Mouse (Mus musculus) large intestine, adult 2 months (tissue): ENCODE measurements at regions not wholly inside any gene's neighbourhood (a gene's known extent, or its start where the extent isn't known, plus 50 kb on each side); places are given as distances from the start of the nearest gene placed in this dataset.

ENCODE experiments used
- DNase-seq: peaks from one replicate; pipeline ENCODE4 v3.0.0-alpha.2; 2012; ENCODE audit warnings: low read depth, low spot score
- WGBS: fragments of 180-500 bp; shearing (Covaris S2); methylation state at CpG from one replicate; pipeline ENCODE4 v1.1.7; 2018; 5-methylcytosine and 5-hydroxymethylcytosine counted together

GRCm38 (mm10) chrX:16421159-16421558, 101.5 kb upstream of the Cypt1 start:
- peak; percentile 35 for DNase-seq

DNA sequence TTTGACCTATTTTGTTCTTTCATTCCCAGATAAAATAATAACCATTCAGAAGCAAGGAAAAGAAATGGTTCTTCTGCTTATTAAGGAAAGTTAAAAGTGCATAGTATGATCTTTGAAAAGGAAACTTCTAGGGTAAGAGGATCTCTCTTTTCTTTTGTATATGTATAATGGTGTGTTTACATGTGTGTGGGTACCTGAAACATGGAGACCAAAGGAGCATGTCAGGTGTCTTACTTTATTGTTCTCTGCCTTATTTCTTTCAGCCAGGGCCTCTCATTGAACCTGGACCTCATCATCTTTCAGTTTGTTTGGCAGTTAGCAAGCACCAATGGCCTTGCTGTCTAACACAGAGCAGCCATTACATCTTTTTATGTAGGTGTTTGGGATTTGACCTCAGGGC, 101.0 kb upstream of the Cypt1 start:
- no peak for DNase-seq

- WGBS: 87% methylated on average over 1 of the region's 1 CpGs
Measured at GRCm38 (mm10) chrX:16438088-16438487, 84.6 kb upstream of the Cypt1 start.

DNA sequence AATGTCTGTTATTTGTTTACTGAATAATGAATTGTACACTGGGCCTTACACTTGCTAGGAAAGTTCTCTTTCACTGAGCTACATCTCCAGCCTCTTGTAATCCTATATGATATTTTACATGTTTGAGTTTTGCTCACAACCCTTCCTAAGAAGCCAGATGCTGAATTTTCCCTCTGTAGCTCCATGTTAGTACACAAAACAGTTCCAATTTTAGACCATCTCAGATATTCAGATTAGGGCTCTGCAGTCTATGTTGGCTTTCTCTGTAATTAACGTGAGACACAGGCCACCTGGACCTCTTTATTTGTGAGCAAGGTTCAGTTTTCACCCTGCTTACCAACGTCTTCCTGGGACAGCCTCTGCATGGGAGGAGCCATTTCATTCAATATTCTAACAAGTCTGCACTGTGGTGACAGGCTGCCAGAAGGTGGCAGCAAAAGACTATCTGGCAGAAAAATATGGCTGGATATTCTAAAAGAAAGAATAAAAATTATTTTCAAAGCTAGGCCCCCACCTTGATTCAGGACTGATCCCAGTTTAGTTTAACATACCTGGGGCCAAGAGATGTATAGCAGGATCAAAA, 72.1 kb upstream of the Cypt1 start:
- WGBS: 3% methylated on average over 2 of the region's 2 CpGs
- no peak for DNase-seq

More at GRCm38 (mm10) chrX:16438088-16438487, 84.6 kb upstream of the Cypt1 start:
- no peak for DNase-seq
